Mouse (Mus musculus) kidney, embryonic 15.5 days (tissue): ENCODE results near the gene Cracr2b. TPM values are rescaled to one million over a fixed set of nuclear protein-coding genes. Genes with fewer than 3 reads are reported as not detected.

Experiments
- ATAC-seq: fragments of 200-750 bp; cut with Nextera tagmentation; replicated peaks from 2 replicates; pipeline ENCODE4 v1.8.0; 2017; ENCODE audit warnings: moderate TSS enrichment; ENCODE audit not compliant: low FRiP score
- H3K27ac ChIP-seq: fragments of 300-500 bp; sonication (generic); 2 replicates; pipeline ENCODE4 v1.5.1; 2015; ENCODE audit warnings: mild to moderate bottlenecking, inconsistent platforms
- H3K27me3 ChIP-seq: fragments of 300-500 bp; sonication (generic); 2 replicates; pipeline ENCODE4 v1.6.1; 2015; ENCODE audit warnings: inconsistent platforms
- H3K36me3 ChIP-seq: fragments of 300-500 bp; sonication (generic); 2 replicates; pipeline ENCODE4 v1.6.1; 2015; ENCODE audit warnings: inconsistent platforms
- H3K4me1 ChIP-seq: fragments of 300-500 bp; sonication (generic); 2 replicates; pipeline ENCODE4 v1.6.1; 2015; ENCODE audit warnings: inconsistent platforms
- H3K4me2 ChIP-seq: fragments of 300-500 bp; sonication (generic); 2 replicates; pipeline ENCODE4 v1.6.1; 2015; ENCODE audit warnings: moderate library complexity, mild to moderate bottlenecking, inconsistent platforms
- H3K4me3 ChIP-seq: fragments of 300-500 bp; sonication (generic); replicated peaks from 2 replicates; pipeline ENCODE4 v1.5.1; 2015; ENCODE audit warnings: mild to moderate bottlenecking, inconsistent platforms
- H3K9ac ChIP-seq: fragments of 300-500 bp; sonication (generic); 2 replicates; pipeline ENCODE4 v1.6.1; 2015; ENCODE audit warnings: mild to moderate bottlenecking, inconsistent platforms
- H3K9me3 ChIP-seq: fragments of 300-500 bp; sonication (generic); replicated peaks from 2 replicates; pipeline ENCODE4 v1.6.1; 2016; ENCODE audit warnings: inconsistent platforms
- WGBS: fragments of 180-500 bp; shearing (Covaris S2); methylation state at CpG from one replicate; pipeline ENCODE4 v1.1.7; 2015; ENCODE audit warnings: mixed read lengths; 5-methylcytosine and 5-hydroxymethylcytosine counted together
- polyA plus RNA-seq: library from polyadenylated mRNA; unstranded; fragments of >200 nt; fragmentation: Nextera tagmentation; extraction: Ambion mirVana; gene quantifications from 2 replicates; pipeline ENCODE4 v1.2.1, GENCODE M21; 2015

Gene Cracr2b
- polyA plus RNA-seq, 1 experiment from 2014 or later = 22.0 TPM

DNA sequence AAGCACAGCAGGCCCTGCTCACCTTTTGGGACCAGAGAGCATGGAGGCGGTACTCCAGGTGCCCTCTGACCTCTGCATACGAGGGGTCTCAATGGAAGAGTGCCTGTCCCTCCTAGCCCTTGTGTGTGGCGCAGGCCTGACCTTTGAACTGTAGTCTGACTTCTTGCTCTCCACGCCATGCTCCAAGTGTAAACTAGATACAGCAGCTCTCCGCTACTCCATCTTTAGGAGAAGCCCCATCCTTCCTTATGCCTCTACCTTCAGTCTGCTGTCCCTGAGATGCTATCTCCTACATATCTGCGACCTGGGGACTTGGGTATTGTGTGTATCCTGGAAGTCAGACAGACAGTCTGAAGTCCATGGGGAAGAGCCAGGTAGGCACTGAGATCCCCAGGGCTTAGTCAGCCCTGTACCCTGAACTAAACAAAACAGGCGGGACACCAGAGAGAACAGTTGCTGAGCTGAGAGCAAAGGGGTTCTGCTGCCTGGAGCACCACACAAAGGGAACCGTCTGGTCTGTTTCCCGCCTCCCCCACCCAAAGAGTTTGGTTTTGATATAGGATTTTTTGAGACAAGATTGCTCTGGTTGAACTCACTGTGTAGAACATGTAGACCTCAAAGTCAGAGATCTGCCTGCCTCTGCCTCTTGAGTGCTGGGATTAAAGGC, 24.9 kb upstream of the Cracr2b start:
- Histone ChIP-seq H3K9ac (no peak overlapping the region), H3K4me2 (peak overlapping the region; percentile 95), H3K4me1 (peaks cover 58% of the 10 kb centered on the region), H3K27me3 (no peaks in the 10 kb centered on the region), H3K36me3 (peaks cover 61% of the 10 kb centered on the region), H3K4me3 (no peak overlapping the region), H3K9me3 (no peaks in the 10 kb centered on the region), H3K27ac (no peak overlapping the region)
- no peak for ATAC-seq
- 80% methylated on average over 9 of the region's 9 CpGs for WGBS

DNA sequence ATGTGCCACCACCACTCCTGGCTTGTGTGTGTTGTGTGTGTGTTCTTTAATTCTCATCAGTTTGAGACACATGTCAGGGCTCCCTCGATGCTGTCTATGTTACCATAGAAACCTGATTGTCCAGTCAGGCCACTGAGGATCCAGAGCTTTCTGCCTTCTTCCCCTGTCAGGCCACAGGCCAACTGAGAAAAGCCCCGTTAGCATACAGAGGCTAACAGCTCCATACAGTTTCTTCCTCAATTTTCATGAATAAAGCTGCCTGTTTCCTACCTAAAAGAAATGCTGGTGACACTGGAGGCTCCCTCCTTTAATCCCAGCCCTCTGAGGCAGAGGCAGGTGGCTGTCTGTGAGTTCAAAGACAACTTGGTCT, 24.4 kb upstream of the Cracr2b start:
- 0 out of 2 replicates have a peak overlapping the region, but pooled peaks have one; percentile 64 for H3K27ac ChIP-seq
- 71% methylated on average over 2 of the region's 2 CpGs for WGBS
- H3K9me3 ChIP-seq = no peaks in the 10 kb centered on the region
- peaks cover 61% of the 10 kb centered on the region for H3K4me1 ChIP-seq
- peak overlapping the region; percentile 95 for H3K4me2 ChIP-seq
- peaks cover 61% of the 10 kb centered on the region for H3K36me3 ChIP-seq
- peak overlapping the region; percentile 71 for H3K9ac ChIP-seq
- no peaks in the 10 kb centered on the region for H3K27me3 ChIP-seq
- no peak for ATAC-seq
- H3K4me3 ChIP-seq = peak overlapping the region; percentile 75

DNA sequence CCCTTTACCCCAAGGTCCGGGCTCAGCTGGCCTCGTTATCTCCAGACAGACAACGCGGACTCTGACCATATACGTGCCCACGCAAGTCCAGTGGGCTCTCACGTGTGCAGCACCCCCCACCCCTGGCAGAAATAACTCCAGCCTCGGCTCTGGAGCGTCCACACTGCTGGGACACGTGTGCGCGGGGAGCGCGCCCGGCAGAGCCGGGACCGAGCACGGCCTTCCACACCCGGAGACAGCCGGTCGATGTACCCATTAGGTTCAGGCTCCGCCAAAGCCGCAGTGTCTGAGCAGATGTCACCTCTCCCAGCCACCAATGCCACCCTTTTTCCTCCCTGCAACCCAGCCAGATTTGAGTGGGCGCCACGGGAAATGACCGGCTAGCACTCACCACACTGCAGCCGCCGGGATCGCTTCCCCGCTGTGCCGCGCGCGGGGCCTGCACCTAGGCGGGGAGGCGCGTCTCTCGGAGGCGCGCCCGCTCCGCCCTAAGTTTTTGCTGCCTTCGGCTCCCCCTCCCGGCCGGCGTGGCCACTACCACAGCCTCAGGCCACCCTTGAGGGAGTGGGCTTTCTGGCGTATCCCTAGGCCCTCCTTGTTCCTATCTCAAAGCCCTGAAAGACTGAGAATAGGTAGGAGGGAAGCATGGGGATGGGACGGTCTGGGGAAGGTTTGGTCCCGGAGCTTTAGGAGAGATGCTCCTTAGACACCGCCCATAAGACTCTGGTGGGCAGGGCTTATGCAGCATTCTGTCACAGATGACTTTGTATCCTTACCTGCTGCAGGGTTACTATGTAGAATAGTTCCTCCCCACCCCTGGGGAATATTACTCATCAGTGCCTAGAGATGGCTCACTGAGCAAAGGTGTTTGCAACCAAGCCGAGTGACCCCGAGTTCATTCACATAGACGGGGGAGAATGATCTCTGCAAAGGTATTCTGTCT, 23.4 kb upstream of the Cracr2b start, which contains the start of gene Slc25a22:
Gene Slc25a22, minus strand, starts transcription at position 715 of the 943 bp plus-strand sequence.
- H3K9ac ChIP-seq = peak within 1 kb of the TSS; percentile 71
- H3K27ac ChIP-seq = peak within 1 kb of the TSS; percentile 64
- H3K36me3 ChIP-seq = peaks cover 55% of the 10 kb centered on the region
- WGBS = 5% methylated on average over 53 of the region's 53 CpGs
- ATAC-seq = peak; percentile 80
- peak within 1 kb of the TSS; percentile 95 for H3K4me2 ChIP-seq
- H3K4me1 ChIP-seq = peaks cover 70% of the 10 kb centered on the region
- peak within 1 kb of the TSS; percentile 75 for H3K4me3 ChIP-seq
- no peaks in the 10 kb centered on the region for H3K27me3 ChIP-seq
- no peaks in the 10 kb centered on the region for H3K9me3 ChIP-seq

DNA sequence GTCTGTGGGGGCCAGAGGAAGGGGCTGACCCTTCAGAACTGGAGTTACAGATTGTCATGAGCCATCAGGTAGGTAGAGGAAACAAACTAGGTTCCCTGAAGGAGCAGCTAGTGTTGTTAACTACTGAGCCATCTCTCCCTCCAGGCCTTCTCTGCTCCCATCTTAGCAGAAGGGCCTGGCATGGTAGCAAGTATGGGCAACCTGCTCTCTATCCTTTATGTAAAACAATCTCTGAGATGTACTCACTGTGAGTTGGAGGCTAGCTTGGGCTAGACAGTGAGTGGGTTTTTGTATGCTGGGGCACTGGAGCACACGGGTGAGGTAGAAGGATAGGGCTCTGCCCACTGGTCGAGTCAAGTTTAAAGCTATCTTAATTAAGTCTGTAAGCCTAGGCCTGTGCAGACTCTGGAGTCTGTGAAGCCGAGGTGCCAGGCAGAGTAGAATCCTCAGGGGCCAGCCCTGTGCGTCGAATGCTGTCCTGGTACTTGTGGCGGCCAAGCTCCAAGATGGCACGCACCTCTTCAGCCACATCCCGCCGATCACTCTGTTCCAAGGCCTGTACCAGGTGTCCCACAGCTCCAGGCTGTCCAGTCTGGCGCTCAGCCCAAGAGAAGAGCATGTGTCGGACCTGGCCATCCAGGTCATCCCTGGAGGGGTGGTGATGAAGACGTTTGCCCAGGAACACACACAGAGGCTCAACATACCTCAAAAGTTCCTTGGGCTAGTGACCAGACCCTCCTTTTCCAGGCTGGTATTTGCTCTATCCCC, 22.5 kb upstream of the Cracr2b start:
- no peak overlapping the region for H3K4me3 ChIP-seq

DNA sequence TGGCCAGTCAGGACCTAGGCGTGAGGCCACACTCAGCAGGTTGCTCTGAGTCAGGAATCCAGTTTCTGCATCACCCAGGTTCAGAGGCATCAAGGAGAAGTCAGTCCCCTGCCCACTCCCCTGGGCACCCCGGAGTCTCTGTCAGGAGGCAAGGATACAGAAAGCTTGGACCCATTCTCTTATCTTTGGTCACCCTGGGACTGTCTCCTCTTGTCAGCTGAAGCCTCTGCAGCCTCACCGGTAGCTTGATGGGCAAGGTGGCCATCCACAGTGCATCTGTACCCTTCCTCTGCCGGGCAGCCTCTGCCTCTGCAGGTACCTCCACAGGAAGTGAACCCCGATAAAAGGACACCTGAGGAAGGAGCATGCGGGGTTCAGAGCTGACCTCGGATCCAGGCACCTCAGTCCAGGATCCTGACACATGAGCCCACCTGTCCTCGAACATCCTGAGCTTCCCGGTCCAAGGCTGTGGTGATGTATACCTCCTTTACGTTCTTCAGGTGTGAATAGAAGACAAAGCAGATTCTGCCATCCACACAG, 21.7 kb upstream of the Cracr2b start:
- no peak for ATAC-seq
- Histone ChIP-seq H3K4me1 (peaks cover 73% of the 10 kb centered on the region), H3K27me3 (no peaks in the 10 kb centered on the region), H3K4me3 (no peak overlapping the region), H3K36me3 (peaks cover 41% of the 10 kb centered on the region), H3K27ac (no peak overlapping the region), H3K4me2 (no peak overlapping the region), H3K9me3 (no peaks in the 10 kb centered on the region), H3K9ac (no peak overlapping the region)
- 95% methylated on average over 10 of the region's 10 CpGs for WGBS

More for the DNA sequence above, 22.5 kb upstream of the Cracr2b start:
- Histone ChIP-seq H3K27me3 (no peaks in the 10 kb centered on the region), H3K27ac (no peak overlapping the region), H3K9ac (no peak overlapping the region), H3K36me3 (peaks cover 46% of the 10 kb centered on the region), H3K9me3 (no peaks in the 10 kb centered on the region), H3K4me2 (no peak overlapping the region), H3K4me1 (peaks cover 73% of the 10 kb centered on the region)
- WGBS = 91% methylated on average over 12 of the region's 12 CpGs
- ATAC-seq = no peak

DNA sequence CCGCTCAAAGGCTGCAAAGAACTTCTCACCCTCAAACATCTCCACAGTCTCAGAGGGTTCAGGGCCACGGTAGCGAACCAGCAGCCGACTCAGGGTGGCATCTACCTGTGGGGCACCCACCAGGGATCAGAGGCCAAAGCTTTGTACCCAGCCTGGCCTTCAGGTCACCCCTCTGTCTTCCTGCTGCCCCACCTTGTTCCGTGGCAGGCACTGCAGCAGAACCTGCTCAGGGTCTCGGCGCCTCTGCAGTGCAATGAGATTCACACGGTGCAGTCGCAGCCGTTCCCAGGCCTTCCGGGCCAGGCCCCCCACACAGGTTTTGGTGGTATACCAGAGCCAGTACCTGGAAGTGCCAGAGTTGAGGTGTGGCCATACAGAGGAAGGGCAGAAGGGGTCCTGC, 21.1 kb upstream of the Cracr2b start:
- 92% methylated on average over 11 of the region's 11 CpGs for WGBS
- Histone ChIP-seq H3K4me3 (no peak overlapping the region), H3K36me3 (peaks cover 41% of the 10 kb centered on the region), H3K9ac (no peak overlapping the region), H3K27ac (no peak overlapping the region), H3K4me2 (no peak overlapping the region), H3K9me3 (no peaks in the 10 kb centered on the region), H3K4me1 (peaks cover 70% of the 10 kb centered on the region), H3K27me3 (no peaks in the 10 kb centered on the region)
- no peak for ATAC-seq

DNA sequence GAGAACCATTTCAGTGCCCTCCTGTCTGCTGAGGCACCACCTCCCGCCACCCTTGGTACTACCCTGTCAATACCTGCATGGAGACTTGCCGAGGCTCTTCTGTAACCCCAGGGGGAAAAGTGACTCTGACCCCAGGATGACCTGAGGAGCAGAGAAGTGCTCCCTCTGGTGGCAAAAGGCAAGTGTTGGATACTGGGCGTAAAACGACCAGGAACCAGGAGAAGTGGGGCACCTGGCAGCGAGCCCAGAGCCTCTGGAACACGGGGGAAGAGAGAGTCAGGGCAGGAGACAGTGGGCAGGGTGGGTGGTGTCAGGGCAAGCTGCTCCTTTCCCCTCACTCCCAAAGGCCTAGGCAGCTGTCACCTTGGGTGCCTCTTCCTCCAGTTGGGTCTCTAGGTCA, 20.3 kb upstream of the Cracr2b start:
- H3K4me1 ChIP-seq = peaks cover 62% of the 10 kb centered on the region
- no peak overlapping the region for H3K27ac ChIP-seq
- H3K36me3 ChIP-seq = peaks cover 41% of the 10 kb centered on the region
- H3K4me2 ChIP-seq = no peak overlapping the region
- H3K9me3 ChIP-seq = no peaks in the 10 kb centered on the region
- ATAC-seq = no peak
- WGBS = 31% methylated on average over 6 of the region's 6 CpGs
- H3K4me3 ChIP-seq = no peak overlapping the region
- no peaks in the 10 kb centered on the region for H3K27me3 ChIP-seq
- H3K9ac ChIP-seq = no peak overlapping the region

DNA sequence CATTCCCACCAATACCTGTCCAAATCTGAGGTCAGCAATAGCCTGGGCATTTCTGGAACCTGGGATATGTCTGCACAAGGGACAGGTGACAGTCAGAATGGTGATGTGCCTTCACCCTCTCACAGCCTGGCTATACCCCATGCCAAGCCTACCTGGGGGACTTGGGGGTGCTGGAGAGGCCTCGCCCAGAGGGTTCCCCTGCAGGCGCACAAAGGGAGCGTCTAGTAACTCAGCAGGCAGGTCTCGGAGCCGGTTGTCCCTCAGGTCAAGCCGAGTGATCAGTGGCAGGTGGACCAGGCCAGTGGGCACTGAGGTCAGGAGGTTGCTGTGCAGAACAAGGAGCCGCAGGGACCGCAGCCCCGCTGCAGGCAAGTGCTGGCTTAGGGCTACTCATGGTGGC, 19.4 kb upstream of the Cracr2b start:
- Histone ChIP-seq H3K36me3 (peaks cover 41% of the 10 kb centered on the region), H3K9me3 (no peaks in the 10 kb centered on the region), H3K4me2 (peak overlapping the region; percentile 14; the same call in 1 of the 2 replicates), H3K9ac (no peak overlapping the region), H3K4me1 (peaks cover 53% of the 10 kb centered on the region), H3K27ac (no peak overlapping the region), H3K27me3 (no peaks in the 10 kb centered on the region), H3K4me3 (no peak overlapping the region; the same call in 1 of the 2 replicates)
- ATAC-seq = no peak
- WGBS = 91% methylated on average over 9 of the region's 9 CpGs

DNA sequence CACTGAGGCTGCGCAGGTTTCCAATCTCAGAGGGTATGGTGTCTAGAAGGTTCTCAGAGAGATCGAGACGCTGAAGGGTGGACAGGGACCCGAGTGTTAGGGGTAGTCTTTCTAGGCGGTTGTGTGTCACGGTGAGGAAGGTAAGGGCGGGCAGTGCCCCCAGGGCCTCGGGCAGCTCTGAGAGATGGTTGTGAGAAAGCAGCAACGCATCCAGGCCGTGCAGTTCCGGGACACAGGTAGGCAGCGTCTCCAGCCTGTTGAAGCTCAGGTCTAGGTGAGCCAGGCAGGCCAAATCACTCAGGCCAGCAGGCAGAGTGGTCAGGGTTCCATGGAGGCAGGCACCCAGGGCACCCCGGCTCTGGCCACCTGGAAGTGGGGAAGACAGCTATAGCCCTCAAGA, 18.7 kb upstream of the Cracr2b start:
- Histone ChIP-seq H3K36me3 (peaks cover 41% of the 10 kb centered on the region), H3K4me3 (peak overlapping the region; percentile 55; the same call in 1 of the 2 replicates), H3K9ac (peak overlapping the region; percentile 66; the same call in 1 of the 2 replicates), H3K4me2 (peak overlapping the region; percentile 93), H3K9me3 (no peaks in the 10 kb centered on the region), H3K27ac (no peak overlapping the region), H3K27me3 (no peaks in the 10 kb centered on the region), H3K4me1 (peaks cover 51% of the 10 kb centered on the region)
- ATAC-seq = no peak
- 95% methylated on average over 13 of the region's 13 CpGs for WGBS

DNA sequence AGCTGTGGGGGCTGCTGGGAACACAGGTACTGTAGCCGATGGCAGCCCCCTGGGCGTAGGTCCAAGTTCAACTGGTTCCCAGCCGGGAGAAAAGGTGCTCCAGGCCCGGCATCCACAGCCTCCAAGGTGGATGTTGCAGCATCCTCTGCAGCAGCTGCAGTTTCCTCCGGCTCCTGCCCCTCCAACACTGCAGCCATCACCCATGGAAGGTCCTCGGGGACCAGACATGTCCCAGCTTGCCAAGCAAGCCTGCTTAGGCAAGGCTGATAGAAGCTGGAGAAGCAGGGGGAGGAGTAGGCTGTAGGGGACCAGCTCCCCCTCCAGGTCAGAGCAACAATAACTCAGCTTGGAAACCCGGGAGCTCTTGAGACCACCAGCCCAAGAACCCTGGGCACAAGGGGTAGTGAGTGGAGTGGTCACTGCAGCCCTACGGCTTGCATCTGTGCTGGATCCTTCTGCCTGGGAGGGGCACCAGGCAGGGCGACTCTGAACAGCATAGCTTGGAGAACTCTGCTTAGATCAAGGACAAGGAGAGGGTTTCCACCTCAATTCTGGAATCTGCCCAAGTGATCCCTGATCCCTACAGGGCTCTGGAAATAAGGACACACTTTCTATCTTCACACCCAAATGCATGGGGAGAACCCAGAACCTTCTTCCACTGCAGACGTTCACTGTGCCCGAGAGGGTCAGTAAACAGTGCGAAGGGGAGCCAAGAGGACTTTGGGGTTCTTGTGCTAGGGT, 17.6 kb upstream of the Cracr2b start:
- H3K4me2 ChIP-seq = peak overlapping the region; percentile 93
- no peaks in the 10 kb centered on the region for H3K27me3 ChIP-seq
- H3K4me3 ChIP-seq = peak overlapping the region; percentile 55
- peak; percentile 7; the same call in 1 of the 2 replicates for ATAC-seq
- peak overlapping the region; percentile 66 for H3K9ac ChIP-seq
- H3K9me3 ChIP-seq = no peaks in the 10 kb centered on the region
- peaks cover 46% of the 10 kb centered on the region for H3K4me1 ChIP-seq
- WGBS = 17% methylated on average over 12 of the region's 12 CpGs
- H3K27ac ChIP-seq = peak overlapping the region; percentile 84
- H3K36me3 ChIP-seq = peaks cover 36% of the 10 kb centered on the region

DNA sequence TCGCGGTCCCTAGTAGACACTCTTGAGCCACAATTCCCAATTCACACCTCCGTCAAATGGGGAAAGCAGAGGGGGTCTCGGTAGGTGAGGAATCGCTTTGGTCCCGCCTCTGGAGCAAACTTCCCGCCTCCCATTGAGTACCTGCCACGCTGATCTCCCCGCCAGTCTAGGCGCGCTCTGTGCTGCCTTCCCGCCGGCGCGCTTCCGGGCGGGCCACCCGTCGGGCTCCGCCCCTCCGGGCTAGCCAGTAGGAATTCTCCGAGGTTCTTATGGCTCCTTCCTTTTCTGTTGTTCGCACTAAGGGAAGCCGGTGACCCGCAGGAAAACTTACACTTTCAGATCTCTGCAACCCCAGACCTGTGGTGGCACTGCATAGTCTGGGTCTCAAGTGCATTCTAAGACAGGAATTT, 17.1 kb upstream of the Cracr2b start, which contains the start of gene Pidd1:
Gene Pidd1, minus strand, starts transcription at position 198 of the 410 bp plus-strand sequence.
- Histone ChIP-seq H3K27ac (peak within 1 kb of the TSS; percentile 84), H3K36me3 (peaks cover 34% of the 10 kb centered on the region), H3K27me3 (no peaks in the 10 kb centered on the region), H3K4me3 (peak within 1 kb of the TSS; percentile 55), H3K4me2 (peak within 1 kb of the TSS; percentile 93), H3K9me3 (no peaks in the 10 kb centered on the region), H3K9ac (peak within 1 kb of the TSS; percentile 66), H3K4me1 (peaks cover 52% of the 10 kb centered on the region)
- under 1% methylated on average over 25 of the region's 25 CpGs for WGBS
- peak; percentile 53 for ATAC-seq
